Mouse (Mus musculus): ENCODE results near the gene Mid1. TPM values are rescaled to one million over a fixed set of nuclear protein-coding genes. Genes with fewer than 3 reads are reported as not detected.

Mid1 gene
- polyA plus RNA-seq (2017; shearing (Covaris generic)): 4.4 TPM

GRCm38 (mm10) chrX:169685131-169685530, at the start of gene Mid1:
Gene Mid1, plus strand, starts transcription at chrX:169685199.

GRCm38 (mm10) chrX:169779535-169779934, 94.5 kb downstream of the Mid1 start, which contains the start of gene 4933400A11Rik:
Gene 4933400A11Rik, minus strand, starts transcription at chrX:169779635.

GRCm38 (mm10) chrX:170009016-170009750, 324.2 kb downstream of the Mid1 start, which contains the start of gene Gm21887:
Gene Gm21887, plus strand, starts transcription at chrX:170009659.

Other genes starting within 250 kb of the Mid1 start
- gene 4933400A11Rik, start 94.4 kb downstream of the Mid1 start, polyA plus RNA-seq (2017; shearing (Covaris generic)): not detected